Mouse (Mus musculus) mouse trophoblast stem cell (cell line): Measurements from ENCODE around the gene AU041133.
"Not testable (repeated sequence)": the region's sequence is repeated elsewhere in the genome, so short reads cannot be mapped to it uniquely, and the experiment has no call there.

Experiments
- in situ Hi-C, 2 experiments: fragments of 300-500 bp; cut with MseI, MboI; formaldehyde crosslinking; loops; 2 replicates in 1 of 2; 3 replicates in 1 of 2; pipeline ENCODE4 v1.15.1; 2025

The AU041133 gene

GRCm38 (mm10) chr10:82127850-82128401 lies at the start of gene AU041133:
Gene AU041133, plus strand, starts transcription at chr10:82128013.
- in situ Hi-C loops: no loop called here

- in situ Hi-C loops: not testable (repeated sequence)
Observed at GRCm38 (mm10) chr10:82082728-82083621, 44.8 kb upstream of the AU041133 start, which contains the start of gene BC024063. Gene BC024063, plus strand, starts transcription at chr10:82083353.

- in situ Hi-C loops: not testable (repeated sequence)
Observed at GRCm38 (mm10) chr10:82083622-82083971, 44.2 kb upstream of the AU041133 start.

- in situ Hi-C loops: no loop called here
Observed at GRCm38 (mm10) chr10:82117206-82117605, 10.6 kb upstream of the AU041133 start.

GRCm38 (mm10) chr10:82145282-82145681 lies 17.5 kb downstream of the AU041133 start:
- in situ Hi-C loops: no loop called here

GRCm38 (mm10) chr10:82147571-82147970 lies 19.8 kb downstream of the AU041133 start:
- in situ Hi-C loops: no loop called here

- in situ Hi-C loops: loop anchor here (25.0 kb wide), 1 partner anchor 530 kb away; the partner anchor contains the start of genes Ankrd24 (in 2 of the 2), Gm10778 (in 2 of the 2) and Sirt6 (in 2 of the 2)
Observed at GRCm38 (mm10) chr10:82167777-82168176, 40.0 kb downstream of the AU041133 start.

GRCm38 (mm10) chr10:82169776-82170175 lies 42.0 kb downstream of the AU041133 start:
- in situ Hi-C loops: loop anchor here (25.0 kb wide), 1 partner anchor 532 kb away; the partner anchor contains the start of genes Ankrd24 (in 2 of the 2), Gm10778 (in 2 of the 2) and Sirt6 (in 2 of the 2)

GRCm38 (mm10) chr10:82170808-82171207 lies 43.0 kb downstream of the AU041133 start:
- in situ Hi-C loops: loop anchor here (25.0 kb wide), 1 partner anchor 534 kb away; the partner anchor contains the start of genes Ankrd24 (in 2 of the 2), Gm10778 (in 2 of the 2) and Sirt6 (in 2 of the 2)

- in situ Hi-C loops: loop anchor here (5.0 kb wide), 1 partner anchor 131 kb away; the partner anchor contains the start of gene Zfp873 (in 2 of the 2)
Observed at GRCm38 (mm10) chr10:82178257-82179064, 50.6 kb downstream of the AU041133 start.
